Mouse (Mus musculus) embryo, embryonic 10 days (tissue): Measurements from ENCODE around the gene Ccdc33.

Source experiments
- DNase-seq: peaks from one replicate; pipeline ENCODE4 v3.0.0-alpha.2; 2015; ENCODE audit warnings: low spot score

Ccdc33 gene

DNA sequence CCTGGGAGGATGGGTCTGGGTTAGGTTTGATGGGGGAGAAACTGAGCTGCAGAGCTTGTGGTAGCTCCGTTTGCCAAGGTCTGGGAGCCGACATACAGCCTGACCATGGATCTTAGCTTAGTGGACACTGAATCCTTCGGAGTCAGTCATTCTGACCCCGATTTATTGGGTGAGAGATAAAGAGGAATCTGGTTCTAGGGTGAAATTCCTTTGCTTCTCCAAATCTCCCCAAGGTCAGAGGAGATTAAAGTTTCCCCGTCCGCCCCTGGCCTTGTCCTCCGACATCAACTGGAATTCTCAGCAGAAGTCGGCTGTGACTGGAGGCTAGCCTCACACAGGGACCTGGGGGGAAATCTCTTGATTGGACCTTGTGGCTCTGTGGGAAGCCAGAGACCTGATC, 107.1 kb downstream of the Ccdc33 start:
- DNase-seq, result no peak

DNA sequence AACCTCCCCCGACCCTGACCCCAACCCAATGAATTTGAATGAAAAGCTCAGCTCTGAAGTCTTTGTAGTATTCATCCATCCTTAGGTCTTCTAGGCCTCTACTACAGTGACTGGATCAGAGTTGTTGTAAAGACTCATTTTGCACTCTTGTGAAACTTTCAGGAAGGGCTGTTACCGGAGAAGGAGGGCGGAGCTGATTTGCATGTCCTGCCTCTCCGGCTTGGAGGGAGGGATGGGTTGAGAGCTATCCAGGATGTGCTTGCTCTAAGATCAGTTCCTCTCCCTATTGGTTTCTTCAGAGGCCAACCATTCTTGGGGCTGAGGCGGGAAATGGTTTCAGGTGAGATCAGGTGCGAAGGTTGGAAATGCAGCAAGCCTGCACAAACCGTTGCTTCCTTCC, 107.6 kb downstream of the Ccdc33 start:
- DNase-seq, result peak; percentile 69

DNA sequence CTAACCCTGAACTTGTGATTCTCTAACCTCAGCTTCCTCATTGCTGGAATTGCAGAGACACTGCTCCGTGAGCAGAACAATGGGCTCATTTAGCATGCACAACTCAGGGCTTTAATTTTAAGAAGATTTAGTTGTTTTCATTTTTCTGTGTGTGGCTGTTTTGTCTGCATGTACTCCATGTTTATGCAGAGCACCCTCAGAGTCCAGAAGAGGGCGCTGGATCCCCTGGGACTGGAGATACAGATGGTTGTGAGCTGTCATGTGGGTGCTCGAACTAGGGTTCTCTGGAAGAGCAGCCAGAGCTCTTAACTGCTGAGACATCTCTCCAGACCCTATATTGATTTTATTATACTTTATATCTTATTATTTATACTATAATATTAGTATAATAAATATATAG, 109.0 kb downstream of the Ccdc33 start:
- no peak for DNase-seq

DNA sequence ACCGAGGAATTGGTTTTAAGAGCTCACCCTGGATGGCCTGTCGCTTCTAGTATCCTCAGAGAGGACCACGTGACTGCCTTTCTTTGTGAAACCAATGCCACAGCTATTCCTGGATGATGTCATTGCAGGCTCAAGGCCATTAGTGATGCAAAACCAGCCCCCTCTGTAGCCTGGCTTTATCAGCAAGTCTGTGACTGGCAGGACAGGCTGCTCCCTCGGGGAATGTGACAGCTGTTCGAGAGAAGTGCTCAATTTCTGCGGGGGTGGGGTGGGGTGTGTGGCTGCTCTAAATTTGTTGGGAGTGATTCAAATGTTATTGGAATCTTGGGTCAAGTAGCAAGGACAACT, 109.6 kb downstream of the Ccdc33 start:
- DNase-seq, result peak; percentile 87

DNA sequence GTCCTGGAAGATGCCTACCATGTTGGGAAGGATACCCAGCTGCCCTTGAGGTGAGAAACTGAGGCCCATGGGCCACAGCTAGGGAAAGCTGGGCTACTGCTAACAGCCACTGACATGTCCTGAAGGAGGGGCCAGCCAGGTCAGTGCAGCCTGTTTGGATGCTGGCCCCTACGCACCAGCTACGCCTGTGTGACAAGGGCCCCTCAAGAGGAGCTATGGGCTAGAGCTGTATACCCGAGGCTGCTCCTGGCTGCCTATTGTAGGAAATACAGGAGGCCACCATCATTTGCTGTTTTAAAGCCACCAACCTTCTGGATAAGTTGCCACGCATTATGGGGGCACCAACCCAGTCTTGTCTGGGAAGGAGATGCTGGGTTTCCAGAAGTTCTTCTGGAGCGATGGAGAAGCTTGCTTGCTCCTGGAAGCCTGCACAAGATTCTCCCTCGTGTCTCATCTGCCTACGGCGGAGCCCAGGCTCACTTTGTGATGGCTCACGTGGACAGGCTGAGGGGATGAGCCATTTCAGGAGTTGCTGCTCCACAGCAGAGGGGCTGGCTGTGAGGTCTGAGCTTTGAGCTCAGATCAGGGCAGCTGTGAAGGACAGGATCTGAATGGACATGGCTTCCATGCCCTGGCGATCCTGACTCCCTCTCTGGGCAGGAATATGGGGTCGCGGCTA, 110.1 kb downstream of the Ccdc33 start:
- DNase-seq, result no peak

DNA sequence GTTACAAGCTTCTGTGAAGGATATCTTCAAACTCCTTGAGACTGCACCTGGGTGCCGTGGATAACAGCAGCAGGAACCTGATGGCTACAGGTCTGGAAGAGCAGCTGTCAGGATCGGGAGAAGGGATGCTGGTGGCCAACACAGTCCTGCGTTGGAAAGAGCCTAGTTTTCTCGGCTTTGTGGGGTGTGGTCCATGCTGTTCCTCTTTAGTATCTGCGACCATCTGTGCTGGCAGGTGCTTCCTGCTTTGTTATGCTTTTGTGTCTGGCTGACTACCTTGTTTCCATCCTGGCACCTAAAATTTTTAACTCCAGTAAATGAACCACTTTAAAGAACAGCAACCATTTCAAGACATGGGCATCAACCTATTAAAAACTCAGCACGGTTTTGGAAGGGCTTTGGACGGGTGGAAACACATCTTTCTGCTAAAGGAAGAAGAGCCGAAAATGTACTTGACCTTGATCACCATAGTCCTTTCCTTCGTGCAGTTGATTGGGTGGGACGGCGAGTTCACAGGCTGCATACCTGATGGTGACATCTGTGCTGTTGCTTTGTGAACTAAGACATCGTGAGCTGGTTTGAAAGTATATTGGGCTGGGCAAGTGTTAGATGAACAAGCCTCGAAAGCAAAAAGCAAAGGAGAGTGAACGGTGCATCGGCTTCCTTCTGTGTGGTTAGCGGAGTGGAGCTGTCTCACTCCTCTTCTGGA, 112.7 kb downstream of the Ccdc33 start, which contains the start of gene Cyp11a1:
Gene Cyp11a1, plus strand, starts transcription at position 659 of the 709 bp plus-strand sequence.
- no peak for DNase-seq

DNA sequence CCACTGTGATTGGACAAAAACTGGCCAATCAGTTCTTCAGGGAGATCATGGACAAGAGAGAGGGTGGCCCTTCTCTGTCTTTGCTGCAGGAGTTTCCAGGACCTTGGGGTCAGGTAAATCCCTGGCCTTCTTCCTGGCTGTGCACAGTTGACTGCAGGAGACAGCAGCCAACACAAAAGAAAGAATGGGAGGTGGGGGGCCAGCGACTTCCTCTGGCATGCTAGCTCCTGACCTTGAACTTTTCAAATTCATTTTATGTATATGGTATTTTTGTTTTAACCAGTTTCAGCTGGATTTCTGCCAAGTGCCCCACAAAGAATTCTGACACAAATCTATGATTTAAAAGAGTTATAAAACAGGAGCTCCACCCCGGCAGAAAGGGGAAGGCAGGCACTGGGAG, 115.4 kb downstream of the Ccdc33 start:
- peak; percentile 12 for DNase-seq

DNA sequence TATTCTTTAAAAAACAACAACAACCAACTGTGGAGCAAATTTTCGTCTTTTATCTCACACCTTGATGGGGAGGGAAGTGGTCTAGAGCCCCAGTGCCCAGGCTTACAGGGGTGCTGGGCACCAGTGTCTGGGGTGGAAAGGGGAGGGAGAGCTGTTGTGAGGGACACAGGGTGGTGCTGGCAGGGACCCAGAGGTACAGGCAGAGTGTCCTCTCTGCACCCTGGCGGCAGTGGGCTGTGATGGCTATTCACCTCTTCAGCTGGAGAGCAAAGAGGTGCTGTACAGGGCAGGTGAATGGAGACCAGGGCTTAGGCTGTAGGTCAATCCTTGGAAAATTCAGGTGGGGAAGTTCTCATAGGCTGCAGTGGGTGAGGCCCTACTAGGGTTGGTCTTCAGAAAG, 118.9 kb downstream of the Ccdc33 start:
- DNase-seq, result no peak

DNA sequence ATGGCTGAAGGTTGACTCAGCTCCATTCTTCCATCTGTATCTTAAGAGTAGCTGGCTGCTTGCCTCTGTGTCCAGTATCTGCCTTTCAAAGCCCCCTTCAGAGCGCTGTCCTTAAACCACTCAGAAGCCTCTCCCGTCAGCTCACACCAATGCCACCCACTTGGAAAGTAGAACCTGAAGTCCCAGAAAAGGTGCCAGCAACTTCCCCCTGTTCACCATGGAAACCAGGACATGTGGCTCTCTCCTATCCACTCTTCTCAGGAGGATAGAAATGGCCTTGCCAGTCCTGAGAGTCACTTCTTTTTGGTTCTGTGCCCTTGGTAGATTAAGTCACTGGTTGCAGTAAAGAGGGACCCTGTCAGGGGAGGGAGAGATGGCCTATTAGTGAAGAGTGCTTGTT, 119.9 kb downstream of the Ccdc33 start:
- no peak for DNase-seq

DNA sequence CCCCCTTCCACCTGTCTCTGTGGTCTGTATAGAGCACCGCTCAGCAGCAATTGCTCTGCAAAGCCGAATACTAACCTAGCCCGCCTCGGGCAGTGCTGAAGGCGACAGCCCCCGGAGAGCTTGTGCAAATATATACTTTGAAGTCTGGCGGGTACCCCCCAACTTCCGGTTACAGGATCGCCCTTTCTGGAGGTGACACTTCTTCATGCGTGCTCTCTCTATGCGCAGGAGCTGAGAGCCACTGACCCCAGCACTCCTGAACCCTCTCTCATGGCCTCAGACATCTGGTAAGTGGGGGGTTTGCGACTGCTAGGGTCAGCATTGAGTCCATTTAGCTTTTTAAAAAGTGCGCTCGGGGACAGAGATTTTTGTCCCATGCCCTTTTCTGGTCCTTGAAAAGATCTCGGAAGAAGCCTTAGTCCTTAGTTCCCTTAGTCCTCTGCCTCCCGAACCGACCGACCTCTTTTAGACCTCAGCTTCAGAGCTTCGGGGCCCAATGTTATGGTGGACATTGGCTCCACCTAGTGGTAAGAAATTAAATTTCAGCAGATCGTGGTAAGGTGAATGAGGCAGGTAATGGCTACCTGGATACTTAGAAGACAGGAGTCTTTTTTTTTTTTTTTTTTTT, 120.5 kb downstream of the Ccdc33 start:
- DNase-seq, result peak; percentile 85

DNA sequence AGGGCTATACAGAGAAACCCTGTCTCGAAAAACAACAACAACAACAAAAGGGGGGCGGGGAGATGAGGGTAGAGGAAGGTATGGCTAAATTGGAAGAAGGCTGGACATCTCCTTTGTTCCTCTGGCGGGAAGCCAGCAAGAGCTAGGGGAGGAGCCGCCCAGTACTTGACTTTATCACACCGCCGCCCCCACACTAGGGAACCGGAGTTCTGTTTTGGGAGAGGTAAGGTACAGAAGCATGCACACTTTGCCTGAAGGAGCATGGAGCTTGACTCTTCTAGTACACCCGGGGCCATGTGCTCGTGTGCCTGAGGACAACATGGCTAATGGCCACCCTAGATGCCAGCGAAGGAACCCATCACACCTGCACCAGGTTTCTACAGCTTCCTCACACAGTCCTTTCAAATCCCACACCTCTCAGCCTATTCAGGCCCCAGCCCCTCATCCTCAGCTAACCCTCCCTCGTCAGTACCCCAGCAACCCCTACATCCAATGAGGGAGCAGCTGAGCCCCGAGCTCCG, 121.1 kb downstream of the Ccdc33 start:
- peak; percentile 53 for DNase-seq

DNA sequence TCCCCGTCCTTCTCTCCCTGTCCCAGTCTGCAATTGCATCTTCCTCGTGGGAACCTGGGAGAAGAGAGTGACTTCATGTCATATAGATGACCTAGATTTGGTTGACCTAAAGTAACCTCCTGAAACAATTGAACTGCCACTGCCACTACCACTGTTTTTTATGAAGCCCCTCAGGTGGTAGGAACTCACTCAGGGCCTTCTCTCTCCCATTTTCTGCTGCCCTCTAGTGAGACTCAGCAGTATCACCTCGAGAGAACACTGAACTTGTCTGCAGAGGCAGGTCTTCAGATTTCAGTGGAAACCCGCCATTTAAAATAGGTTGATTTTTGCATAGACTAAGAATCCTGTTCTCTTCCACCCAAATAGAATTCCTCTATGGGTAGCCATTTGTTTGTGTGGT, 123.3 kb downstream of the Ccdc33 start:
- peak; percentile 82 for DNase-seq

DNA sequence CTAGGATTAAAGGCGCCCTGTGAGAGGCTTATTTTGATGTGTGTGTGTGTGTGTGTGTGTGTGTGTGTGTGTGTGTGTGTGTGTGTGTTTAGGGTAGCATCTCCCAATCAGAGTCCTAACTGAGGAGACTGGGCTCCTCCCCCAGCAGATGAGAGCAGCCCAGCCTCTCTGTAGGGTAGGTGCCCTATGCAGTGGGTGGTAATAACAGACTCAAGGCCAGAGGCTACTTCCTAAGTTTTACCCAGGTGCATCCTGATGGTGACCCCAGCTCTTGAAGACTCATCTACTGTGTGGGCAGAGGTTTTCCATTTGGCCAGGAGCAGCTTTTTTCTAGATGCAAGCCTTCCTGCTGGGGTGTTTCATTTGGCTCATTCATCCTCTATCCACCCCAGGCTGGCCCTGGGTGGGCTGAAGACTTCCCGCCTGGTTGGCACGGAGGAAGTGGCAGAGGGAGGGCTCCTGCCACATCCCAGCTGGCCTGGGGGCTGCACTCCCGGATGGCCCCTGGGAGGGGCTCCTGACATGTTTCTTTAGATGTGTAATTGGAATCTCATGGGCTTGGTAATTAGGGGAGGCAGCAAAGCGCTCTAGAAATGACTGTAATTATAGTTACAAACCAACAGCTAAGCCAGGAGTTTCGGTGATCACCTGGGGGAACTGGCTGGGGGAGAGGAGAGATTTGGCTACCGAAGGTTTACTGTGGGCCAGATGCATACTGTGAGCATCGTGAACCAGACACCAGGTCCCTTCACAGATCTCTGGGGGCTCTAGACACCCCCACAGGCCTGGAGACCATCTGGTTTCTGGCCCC, 125.6 kb downstream of the Ccdc33 start:
- DNase-seq, result no peak

DNA sequence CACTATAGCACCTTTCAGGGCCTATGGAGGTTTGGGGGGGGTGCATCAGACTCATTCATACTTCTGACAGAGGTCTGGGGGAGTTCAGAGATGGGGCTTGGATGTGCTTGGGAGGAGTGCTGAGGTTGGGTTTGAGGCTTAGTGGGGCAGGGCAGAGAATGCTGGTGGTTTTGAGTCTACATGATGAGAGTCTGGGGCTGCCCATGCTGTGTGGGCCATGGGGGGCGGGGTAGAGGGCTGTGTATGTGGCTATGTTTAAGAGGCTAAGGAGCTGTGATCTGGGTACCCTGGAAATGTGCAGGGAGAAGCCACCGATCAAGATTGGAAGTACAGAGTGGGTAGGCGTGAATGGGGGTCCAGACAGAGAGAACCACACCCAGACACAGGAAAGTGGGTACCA, 126.6 kb downstream of the Ccdc33 start:
- DNase-seq, result no peak

DNA sequence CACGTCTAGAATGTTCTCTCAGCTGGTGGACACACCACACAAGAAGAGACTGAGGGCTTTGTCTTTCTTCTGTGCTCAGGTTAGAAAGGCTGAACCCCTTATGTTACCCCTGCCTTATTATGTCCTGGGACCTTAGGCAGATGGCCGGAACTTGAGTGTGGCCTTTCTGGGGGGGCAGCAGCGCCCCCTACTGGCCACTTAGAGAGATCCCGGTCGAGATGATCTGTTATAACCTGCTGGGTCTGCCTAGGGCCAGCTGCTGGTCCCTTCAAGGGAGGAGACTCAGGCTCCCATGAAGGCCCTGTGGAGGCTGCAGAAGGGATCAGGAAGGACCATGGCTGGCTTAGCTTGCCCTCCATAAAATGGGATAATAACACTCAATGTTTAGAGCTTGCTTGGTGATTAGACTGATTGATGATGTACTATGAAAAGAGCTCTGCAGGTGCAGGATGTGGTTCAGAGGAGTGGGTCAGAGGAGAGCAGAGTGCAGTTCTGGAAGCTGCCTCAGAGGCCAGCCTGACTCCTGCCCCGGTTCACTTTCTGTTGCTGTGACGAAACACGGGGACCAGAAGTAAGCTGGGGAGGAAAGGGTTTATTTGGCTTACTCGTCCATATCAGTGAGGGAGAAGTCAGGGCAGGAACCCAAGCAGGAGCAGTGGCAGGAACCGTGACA, 128.0 kb downstream of the Ccdc33 start:
- peak; percentile 37 for DNase-seq

DNA sequence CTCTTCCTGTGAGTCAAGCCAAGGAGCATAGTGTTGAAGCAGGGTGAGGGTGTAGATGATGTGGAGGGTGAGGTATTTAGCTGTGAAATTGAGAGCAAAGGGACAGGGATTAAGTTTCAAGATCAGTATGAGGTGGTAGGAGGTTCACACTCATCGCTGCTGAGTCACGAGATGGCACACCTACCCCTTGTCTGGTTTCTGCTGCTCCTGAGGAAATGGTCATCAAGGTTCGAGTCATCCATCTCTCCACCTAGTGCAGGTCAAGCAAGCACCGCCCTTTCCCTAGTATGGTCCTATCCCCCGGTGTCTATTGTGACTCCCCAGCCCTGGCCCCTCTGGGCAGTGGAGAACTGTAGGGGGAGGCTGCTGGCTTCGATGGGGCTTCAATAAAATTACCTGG, 129.3 kb downstream of the Ccdc33 start:
- DNase-seq, result no peak

DNA sequence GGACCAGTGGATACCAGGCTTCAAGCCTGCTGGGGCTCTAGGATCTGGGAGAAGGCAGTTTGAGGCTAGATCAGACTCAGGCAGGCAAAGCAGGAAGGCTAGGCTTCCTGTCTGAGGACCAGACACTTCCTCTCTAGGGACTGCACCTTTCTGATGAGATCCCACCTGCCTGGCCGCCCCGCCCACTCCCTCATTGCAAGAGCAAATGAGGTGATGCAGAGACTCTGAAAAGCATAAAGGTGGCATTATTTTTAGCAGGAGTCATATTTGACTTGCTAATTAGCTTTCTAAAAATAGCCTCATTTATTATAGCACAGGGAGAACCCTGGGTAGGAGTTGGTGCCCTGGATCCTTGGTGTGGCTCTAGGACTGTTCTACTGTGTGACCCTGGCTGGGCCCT, 130.5 kb downstream of the Ccdc33 start:
- no peak for DNase-seq

DNA sequence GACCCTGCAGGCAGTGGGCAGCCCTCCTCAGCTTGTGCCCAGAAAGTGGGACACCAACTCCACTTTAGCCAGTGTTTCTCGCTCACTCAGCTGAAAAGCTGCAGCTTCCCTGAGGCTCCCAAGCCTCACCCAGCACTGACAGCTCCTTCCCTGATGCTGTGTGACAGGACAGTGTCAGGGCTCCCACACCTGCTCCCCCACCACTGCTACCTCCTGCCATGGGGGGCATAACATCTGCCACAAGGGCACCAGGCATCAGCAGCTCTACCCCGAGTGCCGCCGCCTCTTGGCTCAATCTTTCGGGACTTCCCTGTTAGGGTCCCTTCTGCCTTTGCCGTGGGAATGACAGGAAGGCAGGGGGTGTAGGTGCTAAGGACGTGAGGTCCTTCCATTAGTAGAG, 132.3 kb downstream of the Ccdc33 start:
- no peak for DNase-seq

DNA sequence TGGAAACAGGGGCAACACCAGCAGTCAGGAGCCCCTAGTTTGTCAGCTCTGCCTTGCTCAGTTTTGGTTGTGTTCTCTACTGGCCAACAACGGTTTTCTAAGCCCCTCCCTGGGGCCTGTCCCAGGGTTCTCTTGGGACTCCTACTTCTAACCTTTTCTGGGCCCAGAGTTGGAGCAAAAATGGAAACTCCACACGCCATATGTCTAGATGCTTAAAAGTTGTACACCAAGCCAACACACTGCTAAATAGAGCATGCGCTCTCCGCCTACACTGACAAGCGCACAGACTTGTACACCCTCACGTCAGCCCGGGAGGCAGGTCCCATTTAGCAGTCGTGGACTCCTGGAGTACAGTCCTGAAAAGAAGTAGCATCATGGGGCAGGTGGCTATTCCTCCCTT, 133.3 kb downstream of the Ccdc33 start:
- no peak for DNase-seq

DNA sequence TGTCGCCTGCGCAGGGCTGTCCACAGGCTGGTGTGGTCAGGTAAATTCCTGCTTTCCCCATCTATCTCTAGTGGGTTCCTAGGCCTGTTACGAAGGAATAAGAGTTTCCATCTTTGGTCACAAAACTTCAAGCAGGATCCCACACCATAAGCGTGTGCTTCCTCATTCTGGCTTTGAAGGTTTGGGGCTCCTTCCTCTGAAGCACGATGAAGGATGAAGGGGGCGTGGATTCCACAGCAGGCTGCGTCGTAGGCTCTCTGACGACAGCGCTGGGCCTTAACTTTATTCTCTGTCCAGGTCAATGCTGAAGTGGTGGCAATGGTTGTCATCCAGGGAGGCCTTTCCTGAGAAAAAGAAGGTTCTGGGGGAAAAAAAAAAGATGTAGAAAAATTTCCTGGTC, 138.1 kb downstream of the Ccdc33 start:
- DNase-seq, result no peak

DNA sequence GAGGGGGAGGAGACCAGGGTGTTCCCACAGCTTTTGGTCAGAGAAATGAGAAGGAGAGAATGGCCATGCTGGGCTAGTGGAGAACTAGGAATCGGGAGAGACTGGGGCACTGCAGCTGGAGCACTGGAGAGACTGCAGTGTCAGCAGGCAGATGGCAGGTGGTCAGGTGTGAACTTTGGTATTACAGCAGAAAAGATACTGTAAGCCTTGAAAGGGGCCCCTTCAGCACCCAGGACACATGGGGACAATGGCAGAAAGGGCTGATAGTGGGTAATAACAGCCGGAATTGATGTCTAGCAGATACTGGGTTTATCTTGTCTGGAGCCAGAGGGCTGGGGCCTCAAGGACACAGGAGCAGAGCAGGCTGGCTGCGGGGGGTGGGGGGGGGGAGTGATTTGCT, 139.8 kb downstream of the Ccdc33 start:
- DNase-seq, result no peak
